Mouse (Mus musculus) fat pad, adult 2 months (tissue): ENCODE data around the gene Galnt14.

Experiments
- DNase-seq: peaks from one replicate; pipeline ENCODE4 v3.0.0-alpha.2; 2011; ENCODE audit warnings: low read depth, low spot score; ENCODE audit errors: extremely low read depth

Gene Galnt14

DNA sequence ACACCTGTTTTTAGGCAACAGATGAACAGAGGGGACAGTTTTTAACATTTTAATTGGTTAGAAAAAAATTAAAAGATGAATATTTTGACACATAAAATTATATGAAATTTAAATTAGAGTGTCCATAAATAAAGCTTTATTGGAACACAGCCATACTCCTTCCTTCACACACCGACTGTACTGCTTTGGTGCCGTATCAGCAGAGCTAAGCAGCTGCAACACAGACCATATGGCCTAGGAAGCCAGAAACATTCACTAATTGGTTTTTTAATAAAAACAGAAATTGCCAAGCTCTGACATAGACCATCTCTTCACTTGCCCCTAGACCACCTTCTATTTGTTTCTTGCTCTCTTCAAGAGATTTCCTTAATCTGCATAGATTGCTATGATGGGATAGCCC lies 40.2 kb downstream of the Galnt14 start:
- DNase-seq, result no peak

DNA sequence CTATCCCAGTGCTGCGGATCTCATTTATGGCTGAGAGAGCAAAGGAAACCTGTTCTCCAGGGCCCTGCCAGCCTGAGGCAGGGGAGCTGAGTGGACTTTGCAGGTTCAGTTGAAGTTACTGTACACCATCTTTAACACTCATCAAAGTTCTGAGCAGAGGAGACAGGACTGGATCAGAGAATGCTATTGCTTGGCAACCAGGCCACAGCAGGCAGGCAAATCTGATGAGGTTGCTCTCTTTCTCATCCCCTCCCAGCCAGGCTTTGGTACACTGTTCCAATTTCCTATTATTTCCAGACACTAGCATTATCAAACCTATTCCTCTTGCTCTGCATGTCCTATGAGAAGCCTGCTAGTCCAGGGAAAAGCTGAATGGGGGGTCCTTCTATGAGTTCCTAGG lies 41.3 kb downstream of the Galnt14 start:
- DNase-seq, result no peak

GRCm38 (mm10) chr17:73663237-73663636 lies 47.0 kb downstream of the Galnt14 start:
- no peak for DNase-seq

- no peak for DNase-seq
These were observed 51.4 kb downstream of the Galnt14 start for GRCm38 (mm10) chr17:73658731-73659445.

GRCm38 (mm10) chr17:73656373-73656772 lies 53.9 kb downstream of the Galnt14 start:
- DNase-seq, result no peak

DNA sequence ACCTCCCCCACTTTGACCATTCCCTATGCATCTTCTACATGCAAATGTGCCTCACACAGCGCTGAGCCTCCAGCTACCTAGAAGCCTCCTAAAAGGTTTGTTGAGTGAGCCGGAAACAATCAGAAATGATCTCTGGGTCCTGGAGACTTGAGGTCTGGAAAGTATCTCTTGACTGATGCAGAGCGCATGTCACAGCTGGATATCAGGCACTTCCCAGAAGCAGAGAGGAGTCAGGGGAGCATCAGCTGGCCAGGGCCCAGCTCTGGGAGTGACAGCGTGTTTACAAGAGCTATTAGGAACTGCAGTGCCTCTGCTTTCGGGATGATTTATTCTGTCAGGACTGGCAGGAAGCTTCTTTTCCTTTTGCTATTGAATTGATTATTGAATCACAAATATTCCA lies 56.0 kb downstream of the Galnt14 start:
- no peak for DNase-seq

DNA sequence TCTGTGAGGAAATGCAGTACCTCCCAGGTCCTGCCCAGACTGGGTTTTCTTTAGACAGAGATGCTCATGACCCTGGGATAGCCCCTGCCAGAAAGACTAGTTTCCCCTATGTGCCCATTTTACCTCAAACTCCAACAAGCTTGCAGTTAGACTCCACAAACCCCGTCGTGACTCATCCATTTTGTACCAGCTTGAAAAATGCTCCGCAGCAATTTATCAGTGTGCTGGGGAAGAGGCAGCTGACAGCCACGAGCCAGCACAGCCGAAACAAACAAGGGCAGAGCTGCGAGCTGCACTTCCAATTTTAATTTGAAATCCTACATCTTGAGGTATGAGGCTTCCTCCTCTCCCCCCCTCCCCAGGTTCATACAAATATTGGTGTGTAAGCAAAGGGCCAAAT lies 60.9 kb downstream of the Galnt14 start:
- DNase-seq, result no peak

GRCm38 (mm10) chr17:73641676-73642075 lies 68.6 kb downstream of the Galnt14 start:
- no peak for DNase-seq

GRCm38 (mm10) chr17:73640117-73640480 lies 70.2 kb downstream of the Galnt14 start:
- no peak for DNase-seq

GRCm38 (mm10) chr17:73639401-73640116 lies 70.7 kb downstream of the Galnt14 start:
- DNase-seq, result no peak

DNA sequence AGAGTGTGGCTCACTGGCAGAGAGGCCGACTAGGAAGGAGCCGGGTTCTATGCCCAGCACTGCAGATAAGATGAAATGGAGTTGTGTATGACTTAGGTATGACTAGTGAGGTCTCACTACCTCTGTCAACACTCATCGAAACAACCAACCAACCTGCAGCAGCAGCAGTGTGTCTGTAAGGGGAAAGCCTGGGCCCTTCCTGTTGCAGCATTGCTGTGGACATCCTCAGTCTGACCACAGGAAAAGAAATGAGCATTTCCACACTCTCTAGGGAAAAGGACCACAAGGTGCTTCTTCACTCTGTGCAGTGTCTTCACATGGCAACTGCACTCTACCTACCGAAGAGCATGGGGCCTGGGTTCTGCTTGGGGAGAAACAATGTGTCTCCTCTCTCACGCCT lies 73.3 kb downstream of the Galnt14 start:
- no peak for DNase-seq

DNA sequence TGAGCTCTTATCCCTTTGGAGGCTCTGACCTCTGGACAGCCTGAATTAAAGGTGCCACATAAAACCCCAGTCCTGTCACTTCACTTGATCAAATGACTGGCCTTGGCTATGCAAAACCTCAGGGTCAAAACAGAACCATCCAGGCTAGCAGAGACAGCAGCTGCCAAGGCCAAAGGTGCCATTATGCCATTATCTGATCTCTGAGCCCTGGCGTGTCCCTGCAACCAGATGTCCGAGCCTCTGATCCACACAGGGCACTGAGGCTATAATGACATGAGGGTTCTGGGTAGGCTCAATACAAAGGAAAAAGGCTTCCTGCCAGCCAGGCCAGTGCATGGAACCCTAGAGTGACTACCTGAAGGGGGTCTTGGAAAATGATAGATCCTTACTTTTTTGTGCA lies 75.4 kb downstream of the Galnt14 start:
- no peak for DNase-seq

GRCm38 (mm10) chr17:73633991-73634710 lies 76.1 kb downstream of the Galnt14 start:
- DNase-seq, result no peak

DNA sequence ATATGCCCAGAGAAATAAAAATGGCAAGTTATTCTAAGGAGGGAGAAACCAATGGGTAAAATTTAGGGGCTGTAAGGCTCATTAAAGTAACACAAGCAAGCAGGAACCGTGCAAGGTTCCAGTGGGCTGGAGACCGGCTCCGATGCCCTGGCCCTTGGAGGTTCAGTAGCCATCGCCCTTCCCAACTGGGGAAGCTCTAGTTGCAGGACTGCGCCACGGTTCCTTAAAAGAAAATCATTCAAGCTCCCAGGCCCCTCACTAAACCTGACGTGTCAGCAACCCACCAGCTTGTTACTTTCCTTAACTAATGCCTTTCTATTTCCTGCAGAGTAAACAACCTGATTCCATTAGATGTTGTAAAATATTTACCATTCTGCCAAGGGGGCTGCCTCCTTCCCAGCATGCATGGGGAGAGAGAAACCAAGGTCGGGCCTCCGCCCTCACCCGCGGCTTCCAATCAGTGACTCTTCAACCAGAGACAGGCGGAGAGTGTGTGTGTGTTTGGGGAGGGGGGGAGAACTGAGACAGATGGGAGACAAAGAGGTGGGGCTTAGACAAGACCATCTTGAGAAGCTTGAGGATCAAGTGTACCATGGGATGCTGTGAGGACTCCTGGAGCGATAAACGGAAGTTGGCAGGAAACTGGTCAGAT lies 81.9 kb downstream of the Galnt14 start:
- no peak for DNase-seq

DNA sequence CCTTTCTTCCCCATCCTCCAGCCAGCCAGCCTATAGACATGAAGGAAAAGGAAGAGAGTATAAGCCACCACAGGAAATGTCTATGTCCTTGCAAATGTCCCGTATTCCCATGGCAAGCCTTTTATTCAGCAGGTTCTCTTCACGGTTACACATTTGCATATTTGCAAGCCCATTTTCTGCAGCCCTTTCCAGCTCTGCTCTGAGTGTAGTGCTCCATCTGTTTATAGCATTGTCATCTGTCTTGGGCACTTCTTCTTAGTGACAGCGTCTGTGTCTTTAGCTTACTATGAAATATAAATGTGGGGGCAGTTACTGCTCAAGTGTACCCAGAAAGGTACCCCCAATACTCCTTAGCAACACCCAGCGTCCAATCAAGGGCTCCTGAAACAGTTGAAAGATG lies 83.3 kb downstream of the Galnt14 start:
- no peak for DNase-seq

DNA sequence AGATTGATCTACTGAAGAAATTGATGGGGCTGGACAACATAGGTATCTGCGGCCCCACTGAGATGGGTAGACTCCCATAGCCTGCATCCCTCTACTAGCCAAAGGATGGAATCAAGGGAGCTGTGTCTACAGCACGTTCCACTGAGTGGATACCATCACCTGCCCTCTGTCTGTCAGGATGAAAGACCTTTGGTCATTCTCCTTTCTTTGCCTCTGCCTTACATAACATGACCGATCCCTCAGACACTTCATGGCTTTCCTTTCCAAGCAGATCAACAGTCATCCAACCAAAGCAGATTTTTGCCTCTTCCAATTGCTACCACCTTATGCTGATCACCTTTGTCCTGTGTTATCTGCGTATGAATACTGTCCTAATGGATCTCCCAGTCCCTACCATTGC lies 90.2 kb downstream of the Galnt14 start:
- DNase-seq, result no peak

GRCm38 (mm10) chr17:73602552-73603478 lies 107.4 kb downstream of the Galnt14 start:
- DNase-seq, result no peak

DNA sequence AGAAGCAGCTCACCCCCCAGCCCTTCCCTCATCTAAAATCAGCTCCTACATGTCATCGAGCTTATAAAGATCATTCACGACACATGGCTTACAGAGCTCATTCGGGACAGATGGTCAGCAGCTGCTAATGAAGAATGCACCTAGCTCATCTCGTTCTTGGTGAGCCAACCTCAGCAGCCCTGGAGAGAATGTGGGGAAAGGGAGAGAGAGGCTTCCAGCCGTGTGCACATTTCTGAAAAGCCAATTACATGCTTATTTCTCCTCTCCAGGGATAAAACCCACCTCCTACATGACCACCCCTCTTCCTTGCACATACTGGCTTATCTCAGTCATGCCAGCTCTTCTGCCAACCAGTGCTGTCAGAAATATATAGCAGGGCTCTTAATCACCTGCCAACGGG lies 110.3 kb downstream of the Galnt14 start:
- no peak for DNase-seq

- no peak for DNase-seq
These were observed 118.2 kb downstream of the Galnt14 start for GRCm38 (mm10) chr17:73592081-73592480.

DNA sequence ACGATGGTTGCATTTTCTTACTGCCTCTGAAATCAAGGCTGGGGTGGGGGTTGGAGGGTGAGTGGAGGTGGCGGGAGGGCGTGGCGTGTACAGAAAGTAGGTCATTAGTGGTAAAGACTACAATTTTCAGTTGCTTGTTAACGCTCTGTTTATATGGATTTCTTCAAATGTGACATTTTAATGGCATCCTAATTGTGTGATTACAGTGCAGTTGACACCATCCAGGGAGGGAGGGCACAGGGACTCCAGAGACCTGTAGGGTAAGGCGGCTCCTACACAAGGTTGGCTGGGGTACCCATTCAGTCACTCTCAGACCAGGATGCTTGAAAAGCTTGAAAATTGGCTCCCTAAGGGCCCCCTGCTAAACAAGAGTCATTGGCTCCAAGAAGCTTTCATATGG lies 122.7 kb downstream of the Galnt14 start:
- DNase-seq, result no peak

GRCm38 (mm10) chr17:73574186-73574585 lies 136.1 kb downstream of the Galnt14 start:
- DNase-seq, result no peak
